Mouse (Mus musculus): ENCODE measurements around the gene Ercc6. TPM values are rescaled to one million over a fixed set of nuclear protein-coding genes. Genes with fewer than 3 reads are reported as not detected.
A peak's percentile ranks its signal among the peaks of the same experiment; 100 is the strongest.

Ercc6 gene
- total and polyA plus RNA-seq, 3 experiments = 1.7 to 31.5 (median 18.8) TPM

DNA sequence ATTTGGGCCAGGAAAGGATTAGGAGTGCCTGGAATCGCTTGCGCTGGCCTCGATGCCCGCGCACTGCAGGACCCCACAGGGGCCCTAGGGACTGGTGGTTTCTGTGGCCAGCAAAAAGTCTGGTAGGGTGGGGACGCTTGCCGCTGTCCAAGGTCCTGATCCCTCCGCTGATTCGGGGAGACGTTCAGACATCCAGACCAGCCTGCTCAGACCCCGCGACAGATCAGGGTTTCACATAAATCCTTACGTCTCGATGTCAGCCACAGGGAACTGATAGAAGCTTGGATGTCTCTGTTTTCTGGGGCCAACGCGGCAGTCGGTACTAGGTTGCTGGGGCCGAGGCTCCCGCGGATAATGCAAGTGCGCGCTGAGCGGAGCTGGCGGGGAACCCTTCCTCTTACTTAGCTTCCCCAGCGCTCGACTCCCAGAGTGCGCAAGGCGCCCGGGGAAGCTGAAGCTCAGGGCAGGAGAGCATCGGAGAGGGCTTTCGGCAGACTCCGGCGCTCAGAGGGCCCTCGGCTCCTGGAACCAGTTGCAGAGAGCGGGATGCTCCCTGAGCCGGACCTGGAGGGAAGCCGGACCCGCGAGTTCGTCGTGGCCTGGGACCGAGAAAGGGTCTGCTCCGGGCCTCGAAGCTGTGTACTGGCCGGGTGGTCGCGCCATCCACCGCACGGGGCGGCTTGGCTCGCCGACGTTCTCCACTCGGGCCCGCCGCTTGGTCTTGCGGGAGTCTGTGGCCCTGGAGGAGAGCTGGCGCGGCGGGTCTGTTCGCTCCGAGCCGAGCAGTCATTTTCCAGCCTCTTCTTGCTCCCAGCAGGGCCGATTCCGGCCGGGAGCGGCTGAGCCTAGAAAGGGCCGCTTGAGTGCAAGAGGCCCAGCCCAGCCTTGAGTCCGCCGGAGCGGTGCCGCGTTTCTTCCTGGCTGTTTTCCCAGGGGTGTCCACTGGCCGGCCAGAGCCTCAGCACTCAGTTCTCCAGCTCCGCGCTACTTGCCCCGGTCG lies 84.2 kb downstream of the Ercc6 start:
- TF ChIP-seq TAL1 (conservative IDR thresholded peaks at IDR 0.05; ENCODE audit: low read depth, low read length) = no peak
- no peak for TF ChIP-seq CTCF (IDR thresholded peaks at IDR 0.05; ENCODE audit: low read depth, low read length)
- TF ChIP-seq GATA1 (IDR thresholded peaks at IDR 0.05; ENCODE audit: borderline replicate concordance, low read length) = no peak
- no peak for TF ChIP-seq POLR2AphosphoS5 (IDR thresholded peaks at IDR 0.05; ENCODE audit: insufficient replicate concordance, low read depth, low read length)
- no peak for TF ChIP-seq GATA2 (IDR thresholded peaks at IDR 0.05; ENCODE audit: borderline replicate concordance, low read depth, low read length)
- DNase-seq (ENCODE audit: low spot score) (peak; percentile 37), ATAC-seq (ENCODE audit: extremely low read depth, insufficient number of reproducible peaks, low FRiP score, poor library complexity, severe bottlenecking) (no peak)
- Histone ChIP-seq H3K4me1 (ENCODE audit: insufficient read depth, low read depth, low read length) (no peaks in the 10 kb centered on the region), H3K9me3 (replicated peaks) (peaks cover 33% of the 10 kb centered on the region), H3K4me3 (ENCODE audit: low read depth, low read length) (no peak overlapping the region; the same call in 1 of the 2 replicates), H3K27me3 (ENCODE audit: insufficient read depth, low read length) (peaks cover 2% of the 10 kb centered on the region), H3K36me3 (replicated peaks) (no peaks in the 10 kb centered on the region)

DNA sequence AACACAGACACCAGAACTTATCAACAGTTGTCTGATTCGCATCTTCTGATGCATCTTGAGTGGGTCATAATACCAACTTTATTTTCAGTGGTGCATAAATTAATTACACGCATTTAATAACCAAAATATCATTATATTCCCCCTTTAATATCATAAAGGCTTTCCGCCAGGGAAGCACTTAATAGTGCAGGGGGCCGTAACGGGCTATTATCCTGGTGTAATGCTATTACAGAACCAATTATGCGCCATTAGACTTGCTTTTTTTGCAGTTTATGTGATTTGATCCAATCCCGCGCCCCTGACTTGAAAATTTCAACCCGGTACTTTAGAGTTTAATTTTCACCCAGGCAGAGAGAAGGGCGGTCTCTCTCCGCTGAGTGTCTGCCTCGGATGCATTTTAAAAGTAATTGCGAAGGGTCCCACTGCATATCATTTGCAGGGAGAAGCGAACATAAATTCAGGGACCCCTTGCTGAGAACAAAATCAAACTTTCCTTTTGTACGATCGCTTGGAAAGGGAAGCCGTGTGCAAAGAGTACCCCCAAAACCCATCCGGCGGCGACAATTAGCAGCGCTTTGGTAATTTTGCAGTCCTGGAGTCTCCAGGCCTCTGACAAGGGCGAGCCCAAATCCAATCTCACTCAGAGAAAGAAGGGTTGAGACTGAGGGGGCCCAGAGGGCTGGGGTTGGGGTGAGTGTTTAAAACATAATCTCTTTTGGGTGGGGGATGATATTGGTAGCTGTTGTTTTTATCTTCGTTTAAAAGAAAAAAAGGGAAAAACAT lies 85.3 kb downstream of the Ercc6 start:
- Histone ChIP-seq H3K4me1 (ENCODE audit: insufficient read depth, low read depth, low read length) (no peaks in the 10 kb centered on the region), H3K27me3 (ENCODE audit: insufficient read depth, low read length) (peaks cover 2% of the 10 kb centered on the region), H3K36me3 (replicated peaks) (no peaks in the 10 kb centered on the region), H3K9me3 (replicated peaks) (peaks cover 33% of the 10 kb centered on the region), H3K4me3 (ENCODE audit: low read depth, low read length) (no peak overlapping the region)
- TF ChIP-seq GATA2 (IDR thresholded peaks at IDR 0.05; ENCODE audit: borderline replicate concordance, low read depth, low read length) = no peak
- TF ChIP-seq TAL1 (conservative IDR thresholded peaks at IDR 0.05; ENCODE audit: low read depth, low read length) = no peak
- TF ChIP-seq CTCF (IDR thresholded peaks at IDR 0.05; ENCODE audit: low read depth, low read length) = no peak
- TF ChIP-seq POLR2AphosphoS5 (IDR thresholded peaks at IDR 0.05; ENCODE audit: insufficient replicate concordance, low read depth, low read length) = no peak
- TF ChIP-seq GATA1 (IDR thresholded peaks at IDR 0.05; ENCODE audit: borderline replicate concordance, low read length) = no peak
- ATAC-seq (ENCODE audit: extremely low read depth, insufficient number of reproducible peaks, low FRiP score, poor library complexity, severe bottlenecking) = no peak
- DNase-seq (ENCODE audit: low spot score) = no peak

DNA sequence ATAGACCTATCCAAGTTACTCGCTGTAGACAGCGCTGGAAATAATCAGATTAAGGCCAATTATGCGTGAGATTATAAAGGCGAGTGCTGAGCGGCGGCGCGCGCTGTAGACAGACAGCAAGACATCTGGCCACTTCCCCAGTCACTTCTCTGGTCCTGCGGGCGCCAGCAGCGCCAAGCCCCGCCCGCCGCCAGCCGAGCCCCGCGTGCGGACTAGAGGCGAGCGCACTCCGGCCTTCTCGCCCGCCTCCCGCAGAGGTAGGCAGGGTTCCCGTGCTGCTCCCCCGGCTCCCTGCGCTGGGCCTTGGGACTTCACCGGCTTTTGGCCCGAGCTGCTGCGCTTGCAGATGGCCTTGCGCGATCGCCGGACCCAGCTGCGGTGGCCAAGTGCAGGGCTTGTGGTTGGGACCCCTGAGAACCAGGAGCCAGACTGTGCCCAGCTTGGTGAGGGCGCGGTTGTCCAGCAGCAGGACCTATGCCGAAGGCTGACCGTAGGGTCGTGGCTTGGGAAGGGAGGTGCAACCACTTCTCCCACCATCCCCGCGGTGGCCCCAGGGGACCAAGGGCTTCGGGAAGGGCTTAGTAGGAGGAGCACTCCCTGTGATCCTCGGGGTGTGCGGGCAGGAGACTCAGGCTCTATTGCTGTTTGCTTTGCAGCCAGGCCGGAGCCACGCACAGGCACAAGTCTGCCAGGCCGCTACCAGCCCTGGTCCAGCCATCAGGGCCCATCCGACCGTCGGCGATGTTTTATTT lies 86.1 kb downstream of the Ercc6 start, which contains the start of gene Prrxl1:
TSS of gene Prrxl1 (plus strand) at position 118 of the 752 bp plus-strand sequence.
- peaks cover 33% of the 10 kb centered on the region for H3K9me3 ChIP-seq (replicated peaks)

DNA sequence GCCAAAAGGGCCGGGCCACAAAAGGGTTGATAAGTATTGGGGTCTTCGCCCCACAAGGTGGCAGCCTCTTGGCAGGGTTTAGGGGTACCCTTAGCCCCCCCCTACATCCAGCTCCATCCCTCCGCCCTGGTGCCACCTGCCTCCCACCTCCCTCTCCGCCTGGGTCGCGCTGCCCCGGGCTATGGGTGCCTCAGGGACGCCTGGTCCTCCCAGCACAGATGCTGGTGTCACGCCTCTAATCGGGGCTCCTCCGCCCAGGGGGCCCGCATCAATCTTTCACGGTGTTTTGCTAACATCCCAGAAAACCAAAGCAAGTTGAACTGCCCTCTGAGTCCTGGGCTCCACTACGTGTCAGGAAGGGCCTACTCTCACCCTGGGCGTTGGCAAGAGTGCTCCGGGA lies 86.8 kb downstream of the Ercc6 start:
- no peak for TF ChIP-seq GATA2 (IDR thresholded peaks at IDR 0.05; ENCODE audit: borderline replicate concordance, low read depth, low read length)
- TF ChIP-seq TAL1 (conservative IDR thresholded peaks at IDR 0.05; ENCODE audit: low read depth, low read length) = no peak
- no peak for TF ChIP-seq POLR2AphosphoS5 (IDR thresholded peaks at IDR 0.05; ENCODE audit: insufficient replicate concordance, low read depth, low read length)
- TF ChIP-seq GATA1 (IDR thresholded peaks at IDR 0.05; ENCODE audit: borderline replicate concordance, low read length) = no peak
- TF ChIP-seq CTCF (IDR thresholded peaks at IDR 0.05; ENCODE audit: low read depth, low read length) = no peak
- peaks cover 33% of the 10 kb centered on the region for H3K9me3 ChIP-seq (replicated peaks)
- no peaks in the 10 kb centered on the region for H3K4me1 ChIP-seq (ENCODE audit: insufficient read depth, low read depth, low read length)
- ATAC-seq (ENCODE audit: extremely low read depth, insufficient number of reproducible peaks, low FRiP score, poor library complexity, severe bottlenecking) (no peak), DNase-seq (ENCODE audit: low spot score) (no peak)
- H3K36me3 ChIP-seq (replicated peaks) = no peaks in the 10 kb centered on the region
- no peak overlapping the region; the same call in 1 of the 2 replicates for H3K4me3 ChIP-seq (ENCODE audit: low read depth, low read length)
- H3K27me3 ChIP-seq (ENCODE audit: insufficient read depth, low read length) = no peaks in the 10 kb centered on the region; the same call in 1 of the 2 replicates

More for the DNA sequence above, 86.1 kb downstream of the Ercc6 start, which contains the start of gene Prrxl1:
- Histone ChIP-seq H3K27me3 (ENCODE audit: insufficient read depth, low read length) (no peaks in the 10 kb centered on the region; the same call in 1 of the 2 replicates), H3K4me3 (ENCODE audit: low read depth, low read length) (no peak within 1 kb of the TSS; the same call in 1 of the 2 replicates), H3K4me1 (ENCODE audit: insufficient read depth, low read depth, low read length) (no peaks in the 10 kb centered on the region), H3K36me3 (replicated peaks) (no peaks in the 10 kb centered on the region)
- TF ChIP-seq POLR2AphosphoS5 (IDR thresholded peaks at IDR 0.05; ENCODE audit: insufficient replicate concordance, low read depth, low read length) (no peak), GATA2 (IDR thresholded peaks at IDR 0.05; ENCODE audit: borderline replicate concordance, low read depth, low read length) (no peak), CTCF (IDR thresholded peaks at IDR 0.05; ENCODE audit: low read depth, low read length) (no peak), TAL1 (conservative IDR thresholded peaks at IDR 0.05; ENCODE audit: low read depth, low read length) (no peak)
- ATAC-seq (ENCODE audit: extremely low read depth, insufficient number of reproducible peaks, low FRiP score, poor library complexity, severe bottlenecking) (no peak), DNase-seq (ENCODE audit: low spot score) (no peak)

DNA sequence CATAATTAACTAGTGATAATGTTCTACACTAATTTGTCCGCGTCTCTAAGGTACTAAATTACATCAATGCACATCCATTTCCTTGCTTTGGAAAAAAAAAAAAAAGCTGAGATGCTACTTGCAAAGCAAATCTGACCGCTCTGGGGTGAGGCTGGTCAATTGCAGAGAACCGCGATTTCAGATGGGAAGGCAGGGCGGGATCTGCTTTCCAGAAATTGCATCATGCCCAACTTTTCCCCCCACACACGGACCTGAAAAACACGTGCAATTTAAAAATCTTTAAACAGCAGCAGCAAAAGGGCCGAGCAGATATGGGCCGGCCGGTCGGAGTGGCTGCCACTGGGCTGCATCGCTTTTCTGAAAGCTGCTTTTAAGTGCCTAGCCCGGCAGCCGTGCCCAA lies 92.2 kb downstream of the Ercc6 start:
- no peaks in the 10 kb centered on the region for H3K36me3 ChIP-seq (replicated peaks)
- ATAC-seq (ENCODE audit: extremely low read depth, insufficient number of reproducible peaks, low FRiP score, poor library complexity, severe bottlenecking) = no peak
- no peak for DNase-seq (ENCODE audit: low spot score)
- no peaks in the 10 kb centered on the region for H3K4me1 ChIP-seq (ENCODE audit: insufficient read depth, low read depth, low read length)
- no peaks in the 10 kb centered on the region for H3K27me3 ChIP-seq (ENCODE audit: insufficient read depth, low read length)
- no peak overlapping the region for H3K4me3 ChIP-seq (ENCODE audit: low read depth, low read length)
- TF ChIP-seq TAL1 (conservative IDR thresholded peaks at IDR 0.05; ENCODE audit: low read depth, low read length) (no peak), GATA1 (IDR thresholded peaks at IDR 0.05; ENCODE audit: borderline replicate concordance, low read length) (no peak), GATA2 (IDR thresholded peaks at IDR 0.05; ENCODE audit: borderline replicate concordance, low read depth, low read length) (no peak), CTCF (IDR thresholded peaks at IDR 0.05; ENCODE audit: low read depth, low read length) (no peak), POLR2AphosphoS5 (IDR thresholded peaks at IDR 0.05; ENCODE audit: insufficient replicate concordance, low read depth, low read length) (no peak)
- no peaks in the 10 kb centered on the region for H3K9me3 ChIP-seq (replicated peaks)

All from G1E (cell line).